Mouse (Mus musculus) layer of hippocampus, postnatal 36 days (tissue): ENCODE data around the gene Mbnl1. TPM values are rescaled to one million over a fixed set of nuclear protein-coding genes. Genes with fewer than 3 reads are reported as not detected.
A peak's percentile ranks its signal among the peaks of the same experiment; 100 is the strongest.
"Not testable (repeated sequence)": the region's sequence is repeated elsewhere in the genome, so short reads cannot be mapped to it uniquely, and the experiment has no call there.

ENCODE experiments used
- DNase-seq, 2 experiments: peaks; one replicate each; pipeline ENCODE4 v3.0.0; 2022
- total RNA-seq, 2 experiments: library from RNA; stranded (reverse); gene quantifications; 2 replicates each; pipeline ENCODE4 v1.2.3; 2021

Mbnl1 gene
- total RNA-seq, 2 experiments from 2014 or later = 126 to 129 TPM

GRCm38 (mm10) chr3:60494774-60495535 lies 22.3 kb downstream of the Mbnl1 start:
- not testable (repeated sequence) for DNase-seq

GRCm38 (mm10) chr3:60496197-60496596 lies 23.6 kb downstream of the Mbnl1 start:
- no peak for DNase-seq

- DNase-seq = no peak
Observed at GRCm38 (mm10) chr3:60498151-60498550, 25.5 kb downstream of the Mbnl1 start.

GRCm38 (mm10) chr3:60498646-60499045 lies 26.0 kb downstream of the Mbnl1 start:
- no peak for DNase-seq

- DNase-seq = no peak
Observed at GRCm38 (mm10) chr3:60499157-60499578, 26.5 kb downstream of the Mbnl1 start.

- no peak for DNase-seq
Observed at GRCm38 (mm10) chr3:60499718-60500450, 27.3 kb downstream of the Mbnl1 start.

GRCm38 (mm10) chr3:60500571-60501527 lies 28.2 kb downstream of the Mbnl1 start:
- DNase-seq = peak; percentile 82 to 83

GRCm38 (mm10) chr3:60501561-60502151 lies 29.0 kb downstream of the Mbnl1 start:
- peak in 1 of 2 experiments; percentile 55 for DNase-seq

GRCm38 (mm10) chr3:60502155-60502987 lies 29.7 kb downstream of the Mbnl1 start:
- no peak for DNase-seq

GRCm38 (mm10) chr3:60503196-60503595 lies 30.6 kb downstream of the Mbnl1 start:
- DNase-seq = peak in 1 of 2 experiments; percentile 24

- no peak for DNase-seq
Observed at GRCm38 (mm10) chr3:60504775-60505430, 32.3 kb downstream of the Mbnl1 start.

- DNase-seq = no peak
Observed at GRCm38 (mm10) chr3:60506821-60507220, 34.2 kb downstream of the Mbnl1 start.

- no peak for DNase-seq
Observed at GRCm38 (mm10) chr3:60507496-60507895, 34.9 kb downstream of the Mbnl1 start.

- no peak for DNase-seq
Observed at GRCm38 (mm10) chr3:60507979-60508378, 35.3 kb downstream of the Mbnl1 start.

- no peak for DNase-seq
Observed at GRCm38 (mm10) chr3:60511197-60511596, 38.6 kb downstream of the Mbnl1 start.

- DNase-seq = no peak
Observed at GRCm38 (mm10) chr3:60513337-60513736, 40.7 kb downstream of the Mbnl1 start.

GRCm38 (mm10) chr3:60513746-60514145 lies 41.1 kb downstream of the Mbnl1 start:
- DNase-seq = no peak

- DNase-seq = no peak
Observed at GRCm38 (mm10) chr3:60515430-60515829, 42.8 kb downstream of the Mbnl1 start.

- peak; percentile 28 to 37 for DNase-seq
Observed at GRCm38 (mm10) chr3:60516054-60516674, 43.5 kb downstream of the Mbnl1 start.

- DNase-seq = no peak
Observed at GRCm38 (mm10) chr3:60517234-60517787, 44.7 kb downstream of the Mbnl1 start.
